Mouse (Mus musculus): ENCODE results near the gene Duxbl2.
"Not testable (repeated sequence)": the region's sequence is repeated elsewhere in the genome, so short reads cannot be mapped to it uniquely, and the experiment has no call there.

Duxbl2 gene

GRCm38 (mm10) chr14:26118150-26118549 is at the start of gene Duxbl2:
Gene Duxbl2 (plus strand): TSS chr14:26118349.
- DNase-seq (ENCODE audit: low read depth in 2 of 2, low spot score in 2 of 2), result not testable (repeated sequence)

- not testable (repeated sequence) for DNase-seq (ENCODE audit: low read depth in 2 of 2, low spot score in 2 of 2)
Observed at GRCm38 (mm10) chr14:26076620-26077390, 41.3 kb upstream of the Duxbl2 start.

- DNase-seq (ENCODE audit: low read depth in 2 of 2, low spot score in 2 of 2), result not testable (repeated sequence)
Observed at GRCm38 (mm10) chr14:26081216-26081615, 36.9 kb upstream of the Duxbl2 start, which contains the start of gene Cphx2. Gene Cphx2 (plus strand): TSS chr14:26081516.

- DNase-seq (ENCODE audit: low read depth in 2 of 2, low spot score in 2 of 2), result not testable (repeated sequence)
Observed at GRCm38 (mm10) chr14:26081997-26082396, 36.2 kb upstream of the Duxbl2 start, which contains the start of gene Cphx3. Gene Cphx3 (plus strand): TSS chr14:26082297.

GRCm38 (mm10) chr14:26097622-26098021 is 20.5 kb upstream of the Duxbl2 start:
- not testable (repeated sequence) for DNase-seq (ENCODE audit: low read depth in 2 of 2, low spot score in 2 of 2)

GRCm38 (mm10) chr14:26118550-26119000 is 426 bp downstream of the Duxbl2 start:
- DNase-seq (ENCODE audit: low read depth in 2 of 2, low spot score in 2 of 2), result not testable (repeated sequence)

GRCm38 (mm10) chr14:26119095-26119494 is 946 bp downstream of the Duxbl2 start:
- not testable (repeated sequence) for DNase-seq (ENCODE audit: low read depth in 2 of 2, low spot score in 2 of 2)

- not testable (repeated sequence) for DNase-seq (ENCODE audit: low read depth in 2 of 2, low spot score in 2 of 2)
Observed at GRCm38 (mm10) chr14:26147095-26147494, 28.9 kb downstream of the Duxbl2 start.

GRCm38 (mm10) chr14:26156032-26156431 is 37.9 kb downstream of the Duxbl2 start:
- not testable (repeated sequence) for DNase-seq (ENCODE audit: low read depth in 2 of 2, low spot score in 2 of 2)

GRCm38 (mm10) chr14:26161156-26161555 is 43.0 kb downstream of the Duxbl2 start:
- DNase-seq (ENCODE audit: low read depth in 2 of 2, low spot score in 2 of 2), result not testable (repeated sequence)

GRCm38 (mm10) chr14:26162423-26162822 is 44.3 kb downstream of the Duxbl2 start:
- not testable (repeated sequence) for DNase-seq (ENCODE audit: low read depth in 2 of 2, low spot score in 2 of 2)

- DNase-seq (ENCODE audit: low read depth in 2 of 2, low spot score in 2 of 2), result not testable (repeated sequence)
Observed at GRCm38 (mm10) chr14:26165266-26165665, 47.1 kb downstream of the Duxbl2 start.

- not testable (repeated sequence) for DNase-seq (ENCODE audit: low read depth in 2 of 2, low spot score in 2 of 2)
Observed at GRCm38 (mm10) chr14:26173955-26174354, 55.8 kb downstream of the Duxbl2 start.

GRCm38 (mm10) chr14:26175028-26175427 is 56.9 kb downstream of the Duxbl2 start:
- not testable (repeated sequence) for DNase-seq (ENCODE audit: low read depth in 2 of 2, low spot score in 2 of 2)

Data from CD8-positive naive resting alpha-beta T cell, adult 2 months (primary cell).